Comparison of ENCODE assay signal across 7 mouse cellular contexts in genomic region chr11:60879423-60879822, GRCm38 (mm10). TPM values are rescaled to one million over a fixed set of nuclear protein-coding genes. Genes with fewer than 3 reads are reported as not detected.
DNase-seq lines count a peak whose midpoint lies in the region; ATAC-seq lines count a peak whose summit lies in the region.

No protein-coding gene starts in this region.

- H3K9ac ChIP-seq in forebrain, embryonic 14.5 days (ENCODE audit: low read length) = peak overlapping the region; percentile 74
- H3K9ac ChIP-seq in hindbrain, embryonic 14.5 days = peak overlapping the region; percentile 70

- H3K27me3 ChIP-seq in forebrain, embryonic 14.5 days (replicated peaks; ENCODE audit: control insufficient read depth, insufficient read depth, low read length) = no peaks in the 10 kb centered on the region
- no peaks in the 10 kb centered on the region for H3K27me3 ChIP-seq in hindbrain, embryonic 14.5 days (ENCODE audit: control insufficient read depth, insufficient read depth, low read length)

- H3K4me2 ChIP-seq in forebrain, embryonic 14.5 days (ENCODE audit: low read length) = peak overlapping the region; percentile 79
- H3K4me2 ChIP-seq in hindbrain, embryonic 14.5 days (replicated peaks) = peak overlapping the region; percentile 82

- no peaks in the 10 kb centered on the region for H3K9me3 ChIP-seq in forebrain, embryonic 14.5 days (replicated peaks; ENCODE audit: control insufficient read depth, low read length)
- H3K9me3 ChIP-seq in hindbrain, embryonic 14.5 days (ENCODE audit: control insufficient read depth, low read length) = no peaks in the 10 kb centered on the region

- 3% methylated on average over 11 of the region's 11 CpGs for WGBS in forebrain, embryonic 14.5 days
- WGBS in hindbrain, embryonic 14.5 days = under 1% methylated on average over 11 of the region's 11 CpGs

- 0 out of 2 replicates have a peak, but pooled peaks have one; percentile 13 for ATAC-seq in forebrain, embryonic 14.5 days
- ATAC-seq in hindbrain, embryonic 14.5 days (ENCODE audit: low FRiP score) = no peak

- DNase-seq in MEL-GATA-1-ER (ENCODE audit: extremely low read depth, low read depth) = peak; percentile 66
- peak; percentile 66 for DNase-seq in c-Kit-positive CD71-positive TER-119-negative erythroid progenitor cells, embryonic 14.5 days (ENCODE audit: low read depth)
- peak; percentile 79 for DNase-seq in forebrain, embryonic 14.5 days (ENCODE audit: low spot score)
- DNase-seq in hindbrain, embryonic 14.5 days (ENCODE audit: low spot score) = peak; percentile 67
- peak; percentile 34 for DNase-seq in left cerebral cortex, adult 11 months (ENCODE audit: low spot score)
- peak; percentile 79 for DNase-seq in lung, postnatal 36 days
- DNase-seq in right cerebral cortex, postnatal 14 days = peak; percentile 56

- peak overlapping the region; percentile 82 for H3K4me3 ChIP-seq in forebrain, embryonic 14.5 days (ENCODE audit: low read depth, low read length)
- peak overlapping the region; percentile 95 for H3K4me3 ChIP-seq in hindbrain, embryonic 14.5 days (replicated peaks; ENCODE audit: low read length)

- peaks cover 11% of the 10 kb centered on the region for H3K4me1 ChIP-seq in forebrain, embryonic 14.5 days (ENCODE audit: control insufficient read depth, insufficient read depth, low read length)
- H3K4me1 ChIP-seq in hindbrain, embryonic 14.5 days (replicated peaks; ENCODE audit: control insufficient read depth, insufficient read depth, low read length) = peaks cover 26% of the 10 kb centered on the region

- H3K27ac ChIP-seq in forebrain, embryonic 14.5 days (ENCODE audit: low read depth, low read length) = peak overlapping the region; percentile 89
- H3K27ac ChIP-seq in hindbrain, embryonic 14.5 days = peak overlapping the region; percentile 88

- 0 out of 2 replicates have a peak, but pooled peaks cover 6% of the 10 kb centered on the region for H3K36me3 ChIP-seq in forebrain, embryonic 14.5 days (ENCODE audit: control insufficient read depth, insufficient read depth, low read length)
- H3K36me3 ChIP-seq in hindbrain, embryonic 14.5 days (replicated peaks; ENCODE audit: control insufficient read depth, insufficient read depth) = 0 out of 2 replicates have a peak, but pooled peaks cover 5% of the 10 kb centered on the region

RNA-seq across cellular contexts. Expression of gene Tmem11, which starts 0.4 kb away (rescaled TPM):
- 67.8 and 68.2 TPM in 2 replicates for polyA plus RNA-seq in forebrain, embryonic 14.5 days (2014; fragmentation: Nextera tagmentation; extraction: Ambion mirVana)
- polyA plus RNA-seq in hindbrain, embryonic 14.5 days (2014; fragmentation: Nextera tagmentation; extraction: Ambion mirVana) = 52.4 and 57.7 TPM in 2 replicates

RNA-seq across cellular contexts. Expression of gene Natd1, which starts 35.1 kb away (rescaled TPM):
- 35.3 and 39.7 TPM in 2 replicates for polyA plus RNA-seq in forebrain, embryonic 14.5 days (2014; fragmentation: Nextera tagmentation; extraction: Ambion mirVana)
- polyA plus RNA-seq in hindbrain, embryonic 14.5 days (2014; fragmentation: Nextera tagmentation; extraction: Ambion mirVana) = 26.2 and 32.5 TPM in 2 replicates

RNA-seq across cellular contexts. Expression of gene Dhrs7b, which starts 49.0 kb away (rescaled TPM):
- 36.6 and 36.8 TPM in 2 replicates for polyA plus RNA-seq in forebrain, embryonic 14.5 days (2014; fragmentation: Nextera tagmentation; extraction: Ambion mirVana)
- 34.3 and 34.6 TPM in 2 replicates for polyA plus RNA-seq in hindbrain, embryonic 14.5 days (2014; fragmentation: Nextera tagmentation; extraction: Ambion mirVana)

RNA-seq across cellular contexts. Expression of gene Map2k3, which starts 52.4 kb away (rescaled TPM):
- 23.6 and 23.7 TPM in 2 replicates for polyA plus RNA-seq in forebrain, embryonic 14.5 days (2014; fragmentation: Nextera tagmentation; extraction: Ambion mirVana)
- 23.5 and 24.3 TPM in 2 replicates for polyA plus RNA-seq in hindbrain, embryonic 14.5 days (2014; fragmentation: Nextera tagmentation; extraction: Ambion mirVana)
